12 mouse cellular contexts compared by ENCODE assay signal in genomic region chr4:125718429-125719140, GRCm38 (mm10).
DNase-seq lines count a peak whose midpoint lies in the region; ATAC-seq lines count a peak whose summit lies in the region.
"Had no signal": no experiment of that assay in that cellular context is flagged by ENCODE, and none has a peak within 500 bp of the region (broad histone marks: within the 10 kb centered on the region; RNA-seq: fewer than 3 reads in every experiment).

No protein-coding gene starts in this region.

- ATAC-seq in frontal cortex, adult (ENCODE audit: low TSS enrichment), result peak; percentile 55; the same call in 1 of the 2 replicates
- peak; percentile 51 for ATAC-seq in forebrain, embryonic 16.5 days
- peak; percentile 38; the same call in 1 of the 2 replicates for ATAC-seq in midbrain, embryonic 15.5 days (replicated peaks)

- peaks cover 30% of the 10 kb centered on the region for H3K4me1 ChIP-seq in forebrain, embryonic 16.5 days (replicated peaks; ENCODE audit: control insufficient read depth, insufficient read depth, low read length)
- peaks cover 18% of the 10 kb centered on the region for H3K4me1 ChIP-seq in midbrain, embryonic 15.5 days
- H3K4me1 ChIP-seq: heart, embryonic 13.5 days had no signal

- H3K27me3 ChIP-seq in forebrain, embryonic 16.5 days (replicated peaks; ENCODE audit: control insufficient read depth, insufficient read depth, low read length), result peaks cover 3% of the 10 kb centered on the region; the same call in 1 of the 2 replicates
- peaks cover 4% of the 10 kb centered on the region; the same call in 1 of the 2 replicates for H3K27me3 ChIP-seq in midbrain, embryonic 15.5 days (replicated peaks)

- H3K4me3 ChIP-seq in forebrain, embryonic 16.5 days (replicated peaks; ENCODE audit: low read length), result no peak overlapping the region
- H3K4me3 ChIP-seq in midbrain, embryonic 15.5 days, result no peak overlapping the region
- H3K4me3 ChIP-seq: heart, embryonic 13.5 days had no signal

- no peak overlapping the region for H3K27ac ChIP-seq in forebrain, embryonic 16.5 days (ENCODE audit: low read length)
- H3K27ac ChIP-seq in midbrain, embryonic 15.5 days, result no peak overlapping the region
- H3K27ac ChIP-seq: heart, embryonic 13.5 days had no signal

- no peak overlapping the region for H3K4me2 ChIP-seq in forebrain, embryonic 16.5 days (ENCODE audit: low read length)
- no peak overlapping the region for H3K4me2 ChIP-seq in midbrain, embryonic 15.5 days
- H3K4me2 ChIP-seq: heart, embryonic 13.5 days had no signal

- H3K9ac ChIP-seq in forebrain, embryonic 16.5 days (replicated peaks; ENCODE audit: low read depth, low read length), result no peak overlapping the region
- H3K9ac ChIP-seq in midbrain, embryonic 15.5 days, result no peak overlapping the region
- H3K9ac ChIP-seq: heart, embryonic 13.5 days had no signal

- no peaks in the 10 kb centered on the region for H3K9me3 ChIP-seq in forebrain, embryonic 16.5 days (ENCODE audit: control insufficient read depth, low read length)
- H3K9me3 ChIP-seq in midbrain, embryonic 15.5 days, result no peaks in the 10 kb centered on the region
- H3K9me3 ChIP-seq: heart, embryonic 13.5 days had no signal

- DNase-seq in frontal cortex, postnatal 25 days (ENCODE audit: low spot score in 2 of 2), result no peak
- peak; percentile 24 for DNase-seq in MN1 (ENCODE audit: low spot score)
- no peak for DNase-seq in Muller cell, postnatal 12 days (ENCODE audit: inconsistent ontology term)
- DNase-seq in adipocyte (ENCODE audit: low spot score), result no peak
- no peak for DNase-seq in adrenal gland, adult 18-20 months (ENCODE audit: low spot score in 2 of 2)
- DNase-seq: adrenal gland, adult 2 months; cerebellum, postnatal 14 days; liver had no signal

- 19% methylated on average over 18 of the region's 18 CpGs for WGBS in forebrain, embryonic 16.5 days
- WGBS in midbrain, embryonic 15.5 days, result 22% methylated on average over 18 of the region's 18 CpGs

- H3K36me3 ChIP-seq in forebrain, embryonic 16.5 days (ENCODE audit: control insufficient read depth, insufficient read depth), result no peaks in the 10 kb centered on the region
- no peaks in the 10 kb centered on the region for H3K36me3 ChIP-seq in midbrain, embryonic 15.5 days (replicated peaks)
- H3K36me3 ChIP-seq: heart, embryonic 13.5 days had no signal
